Mouse (Mus musculus) lung, postnatal 0 days (tissue): ENCODE data around the gene Ptpn1. TPM values are rescaled to one million over a fixed set of nuclear protein-coding genes. Genes with fewer than 3 reads are reported as not detected.
A peak's percentile ranks its signal among the peaks of the same experiment; 100 is the strongest.

Experiments
- ATAC-seq: fragments of 200-750 bp; cut with Nextera tagmentation; 2 replicates; pipeline ENCODE4 v1.8.0; 2017; ENCODE audit warnings: moderate library complexity
- DNase-seq: peaks from one replicate; pipeline ENCODE4 v3.0.0-alpha.2; 2016; ENCODE audit warnings: low spot score
- H3K27ac ChIP-seq: fragments of 300-500 bp; sonication (generic); 2 replicates; pipeline ENCODE4 v1.5.1; 2014; ENCODE audit warnings: antibody characterized with exemption, mild to moderate bottlenecking, low read length, mixed read lengths
- H3K27me3 ChIP-seq: fragments of 300-500 bp; sonication (generic); replicated peaks from 2 replicates; pipeline ENCODE4 v1.6.1; 2014; ENCODE audit warnings: low read length, mixed read lengths; ENCODE audit not compliant: insufficient read depth
- H3K36me3 ChIP-seq: fragments of 300-500 bp; sonication (generic); 2 replicates; pipeline ENCODE4 v1.6.1; 2014; ENCODE audit warnings: low read length, mixed read lengths; ENCODE audit not compliant: insufficient read depth
- H3K4me1 ChIP-seq: fragments of 300-500 bp; sonication (generic); 2 replicates; pipeline ENCODE4 v1.6.1; 2014; ENCODE audit warnings: antibody characterized with exemption, low read depth, low read length, mixed read lengths; ENCODE audit not compliant: insufficient read depth
- H3K4me2 ChIP-seq: fragments of 300-500 bp; sonication (generic); replicated peaks from 2 replicates; pipeline ENCODE4 v1.6.1; 2014; ENCODE audit warnings: low read depth, mild to moderate bottlenecking, low read length, moderate library complexity, mixed read lengths
- H3K4me3 ChIP-seq: fragments of 300-500 bp; sonication (generic); 2 replicates; pipeline ENCODE4 v1.5.1; 2014; ENCODE audit warnings: low read depth, low read length
- H3K9ac ChIP-seq: fragments of 300-500 bp; sonication (generic); replicated peaks from 2 replicates; pipeline ENCODE4 v1.6.1; 2014; ENCODE audit warnings: low read depth, mild to moderate bottlenecking
- H3K9me3 ChIP-seq: fragments of 300-500 bp; sonication (generic); 2 replicates; pipeline ENCODE4 v1.6.1; 2016; ENCODE audit warnings: low read length, mixed read lengths
- CTCF ChIP-seq: IDR thresholded peaks from 2 replicates; pipeline ENCODE4 v1.5.1; 2016; ENCODE audit warnings: antibody characterized with exemption, mild to moderate bottlenecking
- EP300 ChIP-seq: IDR thresholded peaks from 2 replicates; pipeline ENCODE4 v1.6.1; 2016; ENCODE audit warnings: antibody characterized with exemption, mild to moderate bottlenecking, control low read depth
- WGBS: fragments of 180-500 bp; shearing (Covaris S2); extraction: QIAGEN DNeasy Blood & Tissue Kit; methylation state at CpG from one replicate; pipeline ENCODE4 v1.1.7; 2014; 5-methylcytosine and 5-hydroxymethylcytosine counted together
- polyA plus RNA-seq: library from polyadenylated mRNA; unstranded; fragments of >200 nt; fragmentation: Nextera tagmentation; extraction: Ambion mirVana; gene quantifications from 2 replicates; pipeline ENCODE4 v1.2.1, GENCODE M21; 2015

Gene Ptpn1
- polyA plus RNA-seq, 1 experiment from 2014 or later: 81.2 TPM

- no peaks in the 10 kb centered on the region for H3K36me3 ChIP-seq
- H3K9ac ChIP-seq: no peak overlapping the region
- 81% methylated on average over 12 of the region's 12 CpGs for WGBS
- H3K27ac ChIP-seq: no peak overlapping the region
- H3K9me3 ChIP-seq: no peaks in the 10 kb centered on the region
- DNase-seq: no peak
- TF ChIP-seq EP300 (no peak), CTCF (peak; percentile 46)
- 0 out of 2 replicates have a peak, but pooled peaks cover 4% of the 10 kb centered on the region for H3K4me1 ChIP-seq
- ATAC-seq: no peak
- H3K4me2 ChIP-seq: no peak overlapping the region
- no peaks in the 10 kb centered on the region for H3K27me3 ChIP-seq
- H3K4me3 ChIP-seq: no peak overlapping the region
Measured at GRCm38 (mm10) chr2:167904621-167905367, 27.1 kb upstream of the Ptpn1 start.

- H3K27ac ChIP-seq: no peak overlapping the region
- no peak overlapping the region for H3K4me2 ChIP-seq
- no peaks in the 10 kb centered on the region for H3K27me3 ChIP-seq
- DNase-seq: peak; percentile 27
- no peak overlapping the region for H3K9ac ChIP-seq
- no peak for ATAC-seq
- H3K4me1 ChIP-seq: 0 out of 2 replicates have a peak, but pooled peaks cover 4% of the 10 kb centered on the region
- no peaks in the 10 kb centered on the region for H3K36me3 ChIP-seq
- H3K4me3 ChIP-seq: no peak overlapping the region
- 38% methylated on average over 8 of the region's 8 CpGs for WGBS
- no peaks in the 10 kb centered on the region for H3K9me3 ChIP-seq
- TF ChIP-seq CTCF (peak; percentile 47), EP300 (no peak)
Measured at GRCm38 (mm10) chr2:167905561-167905960, 26.3 kb upstream of the Ptpn1 start.

- H3K27me3 ChIP-seq: no peaks in the 10 kb centered on the region
- no peak for DNase-seq
- H3K9me3 ChIP-seq: no peaks in the 10 kb centered on the region
Measured at GRCm38 (mm10) chr2:167906729-167907128, 25.1 kb upstream of the Ptpn1 start.

GRCm38 (mm10) chr2:167909531-167910177, 22.2 kb upstream of the Ptpn1 start:
- Histone ChIP-seq H3K9ac (no peak overlapping the region), H3K36me3 (no peaks in the 10 kb centered on the region), H3K27me3 (no peaks in the 10 kb centered on the region), H3K4me2 (no peak overlapping the region), H3K27ac (no peak overlapping the region), H3K4me1 (no peaks in the 10 kb centered on the region), H3K4me3 (no peak overlapping the region), H3K9me3 (no peaks in the 10 kb centered on the region)
- WGBS: 68% methylated on average over 11 of the region's 11 CpGs
- DNase-seq (no peak), ATAC-seq (no peak)
- TF ChIP-seq EP300 (no peak), CTCF (no peak)

More at GRCm38 (mm10) chr2:167906729-167907128, 25.1 kb upstream of the Ptpn1 start:
- H3K4me1 ChIP-seq: 0 out of 2 replicates have a peak, but pooled peaks cover 4% of the 10 kb centered on the region
- H3K27ac ChIP-seq: no peak overlapping the region
- H3K4me2 ChIP-seq: no peak overlapping the region
- H3K9ac ChIP-seq: no peak overlapping the region
- TF ChIP-seq CTCF (no peak), EP300 (no peak)
- H3K36me3 ChIP-seq: no peaks in the 10 kb centered on the region
- H3K4me3 ChIP-seq: no peak overlapping the region
- ATAC-seq: no peak

GRCm38 (mm10) chr2:167910178-167910540, 21.7 kb upstream of the Ptpn1 start:
- Histone ChIP-seq H3K9me3 (no peaks in the 10 kb centered on the region), H3K27ac (no peak overlapping the region), H3K4me1 (no peaks in the 10 kb centered on the region), H3K4me2 (no peak overlapping the region), H3K27me3 (no peaks in the 10 kb centered on the region), H3K9ac (no peak overlapping the region), H3K36me3 (no peaks in the 10 kb centered on the region), H3K4me3 (no peak overlapping the region)
- TF ChIP-seq CTCF: no peak
- no peak for TF ChIP-seq EP300
- 42% methylated on average over 3 of the region's 3 CpGs for WGBS
- DNase-seq (no peak), ATAC-seq (no peak)

GRCm38 (mm10) chr2:167911511-167911910, 20.3 kb upstream of the Ptpn1 start:
- no peak overlapping the region for H3K9ac ChIP-seq
- H3K9me3 ChIP-seq: no peaks in the 10 kb centered on the region
- 81% methylated on average over 5 of the region's 5 CpGs for WGBS
- no peak for TF ChIP-seq EP300
- no peak for TF ChIP-seq CTCF
- H3K4me3 ChIP-seq: no peak overlapping the region
- no peaks in the 10 kb centered on the region for H3K27me3 ChIP-seq
- DNase-seq (no peak), ATAC-seq (no peak; the same call in 1 of the 2 replicates)
- H3K4me2 ChIP-seq: no peak overlapping the region
- H3K4me1 ChIP-seq: no peaks in the 10 kb centered on the region
- no peaks in the 10 kb centered on the region for H3K36me3 ChIP-seq
- H3K27ac ChIP-seq: no peak overlapping the region
